Mouse (Mus musculus) liver, adult 2 months (tissue): ENCODE measurements at regions not wholly inside any gene's neighbourhood (a gene's known extent, or its start where the extent isn't known, plus 50 kb on each side); places are given as distances from the start of the nearest gene placed in this dataset.

Source experiments
- CTCF ChIP-seq: fragments of 200-500 bp; IDR thresholded peaks from 2 replicates; pipeline ENCODE4 v1.5.1; 2011; ENCODE audit warnings: low read depth, low read length, control low read depth
- POLR2A ChIP-seq: fragments of 200-500 bp; IDR thresholded peaks from 2 replicates; pipeline ENCODE4 v1.6.1; 2011; ENCODE audit warnings: low read length, control low read depth; ENCODE audit not compliant: insufficient read depth; ENCODE audit errors: extremely low read depth

- no peak for TF ChIP-seq POLR2A
- no peak for TF ChIP-seq CTCF
These were observed 414.4 kb downstream of the Gm45692 start for GRCm38 (mm10) chr8:26533444-26534421.
